Mouse (Mus musculus) heart, postnatal 36 days (tissue): ENCODE results near the gene Prkaa1. TPM values are rescaled to one million over a fixed set of nuclear protein-coding genes. Genes with fewer than 3 reads are reported as not detected.

Source experiments
- DNase-seq, 2 experiments: peaks; one replicate each; pipeline ENCODE4 v3.0.0; 2021 to 2022
- intact Hi-C: fragments of 180-260 bp; cut with DNase I; formaldehyde crosslinking; loops from one replicate; pipeline ENCODE4 v1.15.1; 2025
- total RNA-seq, 2 experiments: library from RNA; stranded (reverse); gene quantifications; 2 replicates each; pipeline ENCODE4 v1.2.3; 2021

Prkaa1 gene
- 10 to 100 TPM; 12.9 to 16.2 TPM for total RNA-seq

GRCm38 (mm10) chr15:5143361-5144020, at the start of gene Prkaa1:
Prkaa1 (plus strand) TSS chr15:5143861.
- intact Hi-C loops = loop anchor here (2.0 kb wide), 1 partner anchor 41 kb away; the partner anchor contains the start of gene Ttc33
- peak; percentile 75 to 83 for DNase-seq

- intact Hi-C loops = no loop called here
- DNase-seq = no peak
These were observed 47.9 kb upstream of the Prkaa1 start for GRCm38 (mm10) chr15:5095534-5096301.

GRCm38 (mm10) chr15:5097376-5097775, 46.3 kb upstream of the Prkaa1 start:
- intact Hi-C loops = no loop called here
- no peak for DNase-seq

GRCm38 (mm10) chr15:5102312-5102711, 41.3 kb upstream of the Prkaa1 start:
- intact Hi-C loops = loop anchor here (2.0 to 10.0 kb wide), 2 partner anchors 14 to 1048 kb away; no protein-coding TSS in a partner anchor
- no peak for DNase-seq

GRCm38 (mm10) chr15:5105891-5106290, 37.8 kb upstream of the Prkaa1 start:
- intact Hi-C loops = loop anchor here (10.0 kb wide), 1 partner anchor 1051 kb away; no protein-coding TSS in a partner anchor
- DNase-seq = no peak

- no peak for DNase-seq
- intact Hi-C loops = loop anchor here (10.0 kb wide), 1 partner anchor 1051 kb away; no protein-coding TSS in a partner anchor
These were observed 37.4 kb upstream of the Prkaa1 start for GRCm38 (mm10) chr15:5106293-5106692.

- intact Hi-C loops = loop anchor here (10.0 kb wide), 1 partner anchor 1053 kb away; no protein-coding TSS in a partner anchor
- peak; percentile 26 to 53 for DNase-seq
These were observed 35.7 kb upstream of the Prkaa1 start, which contains the start of gene Card6 for GRCm38 (mm10) chr15:5107686-5108654. Card6 (minus strand) TSS chr15:5108539.

GRCm38 (mm10) chr15:5108655-5109040, 35.0 kb upstream of the Prkaa1 start:
- intact Hi-C loops = loop anchor here (10.0 kb wide), 1 partner anchor 1054 kb away; no protein-coding TSS in a partner anchor

GRCm38 (mm10) chr15:5112651-5113050, 31.0 kb upstream of the Prkaa1 start:
- no peak for DNase-seq
- intact Hi-C loops = loop anchor here (10.0 kb wide), 1 partner anchor 1272 kb away; no protein-coding TSS in a partner anchor

More at GRCm38 (mm10) chr15:5108655-5109040, 35.0 kb upstream of the Prkaa1 start:
- DNase-seq = peak in 1 of 2 experiments; percentile 11

GRCm38 (mm10) chr15:5115173-5115572, 28.5 kb upstream of the Prkaa1 start:
- no peak for DNase-seq
- intact Hi-C loops = loop anchor here (5.0 to 10.0 kb wide), 2 partner anchors 42 to 1270 kb away; no protein-coding TSS in a partner anchor

- intact Hi-C loops = loop anchor here (1.0 to 10.0 kb wide), 4 partner anchors 29 to 1268 kb away; no protein-coding TSS in a partner anchor
These were observed 27.2 kb upstream of the Prkaa1 start, which contains the start of gene Rpl37 for GRCm38 (mm10) chr15:5116270-5117030. Rpl37 (plus strand) TSS chr15:5116645.

GRCm38 (mm10) chr15:5117031-5117601, 26.5 kb upstream of the Prkaa1 start:
- no peak for DNase-seq
- intact Hi-C loops = loop anchor here (1.0 to 10.0 kb wide), 3 partner anchors 40 to 1268 kb away; no protein-coding TSS in a partner anchor

More at GRCm38 (mm10) chr15:5116270-5117030, 27.2 kb upstream of the Prkaa1 start, which contains the start of gene Rpl37:
- peak; percentile 97 to 99 for DNase-seq

GRCm38 (mm10) chr15:5118626-5119025, 25.0 kb upstream of the Prkaa1 start:
- intact Hi-C loops = loop anchor here (5.0 to 10.0 kb wide), 2 partner anchors 39 to 1266 kb away; no protein-coding TSS in a partner anchor
- no peak for DNase-seq

- no peak for DNase-seq
- intact Hi-C loops = loop anchor here (5.0 to 10.0 kb wide), 2 partner anchors 38 to 1266 kb away; no protein-coding TSS in a partner anchor
These were observed 24.5 kb upstream of the Prkaa1 start for GRCm38 (mm10) chr15:5119192-5119591.

GRCm38 (mm10) chr15:5119707-5120106, 24.0 kb upstream of the Prkaa1 start:
- no peak for DNase-seq
- intact Hi-C loops = loop anchor here (5.0 to 10.0 kb wide), 2 partner anchors 38 to 1265 kb away; no protein-coding TSS in a partner anchor

GRCm38 (mm10) chr15:5121535-5122313, 21.9 kb upstream of the Prkaa1 start:
- intact Hi-C loops = no loop called here
- no peak for DNase-seq

GRCm38 (mm10) chr15:5126456-5126855, 17.2 kb upstream of the Prkaa1 start:
- DNase-seq = no peak
- intact Hi-C loops = no loop called here
